Mouse (Mus musculus) megakaryocyte, embryonic 14.5 days (primary cell): ENCODE results near the gene Rap1gap.

ENCODE experiments used
- FLI1 ChIP-seq: IDR thresholded peaks from 2 replicates; pipeline ENCODE4 v1.6.1; 2012; ENCODE audit warnings: low read length, inconsistent platforms, mixed read lengths
- GATA1 ChIP-seq: IDR thresholded peaks from 3 replicates; pipeline ENCODE4 v1.6.1; 2012; ENCODE audit warnings: mixed read lengths, low read length, inconsistent platforms, borderline replicate concordance

- TF ChIP-seq GATA1 = no peak
- TF ChIP-seq FLI1 = no peak
Observed at GRCm38 (mm10) chr4:137719378-137720077, 55.0 kb downstream of the Rap1gap start.
